Mouse (Mus musculus): Measurements from ENCODE around the gene Ppp1r3a.

- TF ChIP-seq CTCF (IDR thresholded peaks at IDR 0.05; ENCODE audit: low read depth) (no peak), EP300 (IDR thresholded peaks at IDR 0.05; ENCODE audit: low read depth) (no peak)
Observed at GRCm38 (mm10) chr6:14787157-14787938, 32.3 kb upstream of the Ppp1r3a start.
